Mouse (Mus musculus) MEL (cell line): ENCODE measurements around the gene Nlrc3. TPM values are rescaled to one million over a fixed set of nuclear protein-coding genes. Genes with fewer than 3 reads are reported as not detected.

Experiments used
- DNase-seq: peaks from one replicate; pipeline ENCODE4 v3.0.0; 2011; ENCODE audit warnings: low read depth, low spot score
- H3K27ac ChIP-seq: 2 replicates; pipeline ENCODE4 v1.5.1; 2012; ENCODE audit warnings: low read depth, mild to moderate bottlenecking, control low read depth, low read length, moderate library complexity; ENCODE audit not compliant: control insufficient read depth
- H3K27me3 ChIP-seq, 2 experiments: fragments of 150-350 bp in 1 of 2; sonication (generic) in 1 of 2; 2 replicates each; pipeline ENCODE4 v1.6.1; 2012; ENCODE audit warnings: low read length in 2 of 2, mild to moderate bottlenecking in 2 of 2, improper control_type of control experiment in 1 of 2, moderate library complexity in 1 of 2; ENCODE audit not compliant: insufficient read depth in 2 of 2, control insufficient read depth in 1 of 2
- H3K36me3 ChIP-seq, 2 experiments: 2 replicates each; pipeline ENCODE4 v1.6.1; 2012 to 2014; ENCODE audit warnings: low read length in 2 of 2, improper control_type of control experiment in 1 of 2, inconsistent platforms in 1 of 2, mild to moderate bottlenecking in 1 of 2; ENCODE audit not compliant: insufficient read depth in 2 of 2, control insufficient read depth in 1 of 2
- H3K4me1 ChIP-seq, 2 experiments: fragments of 150-350 bp in 1 of 2; sonication (generic) in 1 of 2; 2 replicates each; pipeline ENCODE4 v1.6.1; 2012; ENCODE audit warnings: low read length in 2 of 2, improper control_type of control experiment in 1 of 2, mild to moderate bottlenecking in 1 of 2; ENCODE audit not compliant: insufficient read depth in 2 of 2, control insufficient read depth in 1 of 2
- H3K4me3 ChIP-seq, 2 experiments: fragments of 150-350 bp in 1 of 2; sonication (generic) in 1 of 2; 2 replicates each; pipeline ENCODE4 v1.5.1; 2012; ENCODE audit warnings: low read depth in 2 of 2, low read length in 2 of 2, mild to moderate bottlenecking in 2 of 2, moderate library complexity in 2 of 2, control low read depth in 1 of 2, improper control_type of control experiment in 1 of 2; ENCODE audit not compliant: control insufficient read depth in 1 of 2, insufficient read depth in 1 of 2
- H3K79me2 ChIP-seq: 2 replicates; pipeline ENCODE4 v1.6.1; 2012; ENCODE audit warnings: mild to moderate bottlenecking, low read length, moderate library complexity; ENCODE audit not compliant: control insufficient read depth, poor library complexity, insufficient read depth
- H3K9ac ChIP-seq: 2 replicates; pipeline ENCODE4 v1.6.1; 2012; ENCODE audit warnings: low read depth, mild to moderate bottlenecking, control low read depth, low read length, moderate library complexity; ENCODE audit not compliant: control insufficient read depth, poor library complexity, severe bottlenecking
- H3K9me3 ChIP-seq: fragments of 150-350 bp; sonication (generic); replicated peaks from 2 replicates; pipeline ENCODE4 v1.6.1; 2012; ENCODE audit warnings: mild to moderate bottlenecking, low read length, improper control_type of control experiment, moderate library complexity; ENCODE audit not compliant: insufficient read depth
- BHLHE40 ChIP-seq: IDR thresholded peaks from 2 replicates; pipeline ENCODE4 v1.6.1; 2012; ENCODE audit warnings: low read depth, mild to moderate bottlenecking, inconsistent platforms, low read length, improper control_type of control experiment, borderline replicate concordance
- CHD1 ChIP-seq: IDR thresholded peaks from 2 replicates; pipeline ENCODE4 v1.6.1; 2012; ENCODE audit warnings: low read depth, mild to moderate bottlenecking, inconsistent platforms, low read length, improper control_type of control experiment
- CHD2 ChIP-seq: IDR thresholded peaks from 2 replicates; pipeline ENCODE4 v1.6.1; 2011; ENCODE audit warnings: low read length, improper control_type of control experiment
- E2F4 ChIP-seq: IDR thresholded peaks from 2 replicates; pipeline ENCODE4 v1.6.1; 2011; ENCODE audit warnings: low read depth, low read length, improper control_type of control experiment, borderline replicate concordance
- ELF1 ChIP-seq: IDR thresholded peaks from 2 replicates; pipeline ENCODE4 v1.6.1; 2014; ENCODE audit warnings: low read depth, mild to moderate bottlenecking, inconsistent platforms, low read length, improper control_type of control experiment, moderate library complexity
- EP300 ChIP-seq, 2 experiments: IDR thresholded peaks; 2 replicates each; pipeline ENCODE4 v1.6.1; 2011; ENCODE audit warnings: improper control_type of control experiment in 2 of 2, low read length in 2 of 2, low read depth in 1 of 2, mild to moderate bottlenecking in 1 of 2
- GABPA ChIP-seq: IDR thresholded peaks from 2 replicates; pipeline ENCODE4 v1.6.1; 2012; ENCODE audit warnings: low read depth, mild to moderate bottlenecking, inconsistent platforms, low read length, improper control_type of control experiment, moderate library complexity
- MAFK ChIP-seq: IDR thresholded peaks from 2 replicates; pipeline ENCODE4 v1.6.1; 2011; ENCODE audit warnings: low read depth, mild to moderate bottlenecking, low read length, improper control_type of control experiment, borderline replicate concordance
- MAX ChIP-seq: IDR thresholded peaks from 2 replicates; pipeline ENCODE4 v1.6.1; 2011; ENCODE audit warnings: low read length, improper control_type of control experiment
- MEF2A ChIP-seq: IDR thresholded peaks from 2 replicates; pipeline ENCODE4 v1.6.1; 2014; ENCODE audit warnings: low read depth, mild to moderate bottlenecking, inconsistent platforms, low read length, improper control_type of control experiment; ENCODE audit not compliant: poor library complexity, insufficient replicate concordance, severe bottlenecking; ENCODE audit errors: extremely low read depth
- MXI1 ChIP-seq: IDR thresholded peaks from 2 replicates; pipeline ENCODE4 v1.6.1; 2011; ENCODE audit warnings: mild to moderate bottlenecking, low read depth, low read length, improper control_type of control experiment
- MYB ChIP-seq: IDR thresholded peaks from 2 replicates; pipeline ENCODE4 v1.6.1; 2011; ENCODE audit warnings: mild to moderate bottlenecking, low read depth, low read length, improper control_type of control experiment
- NELFE ChIP-seq: IDR thresholded peaks from 2 replicates; pipeline ENCODE4 v1.6.1; 2011; ENCODE audit warnings: low read depth, low read length, improper control_type of control experiment
- POLR2A ChIP-seq, 2 experiments: IDR thresholded peaks; 2 replicates each; pipeline ENCODE4 v1.6.1; 2011 to 2012; ENCODE audit warnings: low read length in 2 of 2, mild to moderate bottlenecking in 2 of 2, control low read depth in 1 of 2, improper control_type of control experiment in 1 of 2, low read depth in 1 of 2, moderate library complexity in 1 of 2; ENCODE audit not compliant: control insufficient read depth in 1 of 2, insufficient read depth in 1 of 2, poor library complexity in 1 of 2
- POLR2AphosphoS5 ChIP-seq: IDR thresholded peaks from 2 replicates; pipeline ENCODE4 v1.6.1; 2012; ENCODE audit warnings: low read depth, borderline replicate concordance, mild to moderate bottlenecking, inconsistent platforms, low read length, moderate library complexity, mixed read lengths
- RAD21 ChIP-seq: IDR thresholded peaks from 2 replicates; pipeline ENCODE4 v1.6.1; 2011; ENCODE audit warnings: mild to moderate bottlenecking, low read depth, low read length, improper control_type of control experiment
- RCOR1 ChIP-seq: IDR thresholded peaks from 2 replicates; pipeline ENCODE4 v1.6.1; 2012; ENCODE audit warnings: low read depth, mild to moderate bottlenecking, inconsistent platforms, low read length, improper control_type of control experiment
- SIN3A ChIP-seq: IDR thresholded peaks from 2 replicates; pipeline ENCODE4 v1.6.1; 2012; ENCODE audit warnings: low read length, improper control_type of control experiment, inconsistent platforms
- SMC3 ChIP-seq: IDR thresholded peaks from 2 replicates; pipeline ENCODE4 v1.6.1; 2011; ENCODE audit warnings: low read depth, low read length, improper control_type of control experiment
- TCF12 ChIP-seq: IDR thresholded peaks from 2 replicates; pipeline ENCODE4 v1.6.1; 2014; ENCODE audit warnings: low read depth, mild to moderate bottlenecking, inconsistent platforms, low read length, improper control_type of control experiment, moderate library complexity
- ZC3H11A ChIP-seq: IDR thresholded peaks from 2 replicates; pipeline ENCODE4 v1.6.1; 2012; ENCODE audit warnings: low read depth, mild to moderate bottlenecking, inconsistent platforms, low read length, improper control_type of control experiment
- ZKSCAN1 ChIP-seq: IDR thresholded peaks from 2 replicates; pipeline ENCODE4 v1.6.1; 2012; ENCODE audit warnings: low read depth, mild to moderate bottlenecking, inconsistent platforms, low read length, improper control_type of control experiment, moderate library complexity
- ZMIZ1 ChIP-seq: IDR thresholded peaks from 2 replicates; pipeline ENCODE4 v1.6.1; 2012; ENCODE audit warnings: low read depth, mild to moderate bottlenecking, inconsistent platforms, low read length, improper control_type of control experiment, moderate library complexity
- ZNF384 ChIP-seq: IDR thresholded peaks from 2 replicates; pipeline ENCODE4 v1.6.1; 2012; ENCODE audit warnings: low read depth, mild to moderate bottlenecking, inconsistent platforms, low read length, improper control_type of control experiment
- polyA plus RNA-seq, 2 experiments: library from polyadenylated mRNA; stranded (reverse) in 1 of 2; unstranded in 1 of 2; fragments of >175 nt in 1 of 2; fragments of >200 nt in 1 of 2; gene quantifications; 2 replicates each; pipeline versions ENCODE4 v1.2.1 to v1.2.4; 2012; ENCODE audit warnings: low replicate concordance in 2 of 2, low read depth in 1 of 2; ENCODE audit not compliant: insufficient read length in 2 of 2, insufficient read depth in 1 of 2, missing spikeins in 1 of 2
- total RNA-seq: library from RNA; depleted of rRNA; stranded (reverse); fragments of 300-350 nt; gene quantifications from 2 replicates; pipeline ENCODE4 v1.2.3, GENCODE M21; 2012

Gene Nlrc3
- total and polyA plus RNA-seq, 3 experiments = 0.46 to 0.77 TPM; not detected in 1

DNA sequence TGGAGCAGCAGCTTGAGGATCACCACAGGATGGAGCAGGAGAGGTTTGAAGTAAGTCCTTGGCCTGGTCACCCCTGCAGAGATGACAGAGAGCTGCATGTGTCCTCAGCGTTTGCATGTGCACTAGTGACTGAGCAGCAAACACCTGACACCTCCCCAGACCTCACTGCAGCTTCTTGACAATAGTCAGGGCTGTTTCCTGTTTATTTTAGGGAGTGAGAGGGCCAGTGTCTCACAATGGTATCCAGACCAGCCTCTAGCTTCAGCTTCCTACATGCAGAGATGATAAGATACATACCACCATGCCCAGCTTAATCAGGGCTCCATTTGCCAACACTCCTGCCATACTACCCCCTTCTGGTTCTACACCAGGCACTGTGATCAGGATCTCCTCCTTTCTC, 47.9 kb downstream of the Nlrc3 start:
- Histone ChIP-seq H3K27me3 (no peaks in the 10 kb centered on the region), H3K9ac (no peak overlapping the region), H3K36me3 (peaks cover 0 to 20% of the 10 kb centered on the region in 2 experiments; a peak in 2 of 4 replicates), H3K4me3 (no peak overlapping the region), H3K9me3 (no peaks in the 10 kb centered on the region)
- TF ChIP-seq POLR2AphosphoS5 = no peak
- TF ChIP-seq MYB = no peak
- TF ChIP-seq RAD21 = no peak
- no peak for TF ChIP-seq ELF1
- TF ChIP-seq SIN3A = no peak
- TF ChIP-seq MAX = no peak
- no peak for TF ChIP-seq SMC3
- no peak for TF ChIP-seq ZNF384
- TF ChIP-seq E2F4 = no peak
- no peak for TF ChIP-seq ZKSCAN1
- TF ChIP-seq CHD2 = no peak
- TF ChIP-seq GABPA = no peak
- TF ChIP-seq RCOR1 = no peak
- TF ChIP-seq BHLHE40 = no peak
- no peak for TF ChIP-seq MXI1
- no peak for TF ChIP-seq NELFE
- no peak for TF ChIP-seq MEF2A
- no peak for TF ChIP-seq CHD1
- TF ChIP-seq, all 39 proteins: peak for 0
- Histone ChIP-seq H3K27ac (no peak overlapping the region), H3K79me2 (no peaks in the 10 kb centered on the region), H3K4me1 (peaks cover 0 to 2% of the 10 kb centered on the region in 2 experiments; a peak in 1 of 4 replicates)
- no peak for DNase-seq

DNA sequence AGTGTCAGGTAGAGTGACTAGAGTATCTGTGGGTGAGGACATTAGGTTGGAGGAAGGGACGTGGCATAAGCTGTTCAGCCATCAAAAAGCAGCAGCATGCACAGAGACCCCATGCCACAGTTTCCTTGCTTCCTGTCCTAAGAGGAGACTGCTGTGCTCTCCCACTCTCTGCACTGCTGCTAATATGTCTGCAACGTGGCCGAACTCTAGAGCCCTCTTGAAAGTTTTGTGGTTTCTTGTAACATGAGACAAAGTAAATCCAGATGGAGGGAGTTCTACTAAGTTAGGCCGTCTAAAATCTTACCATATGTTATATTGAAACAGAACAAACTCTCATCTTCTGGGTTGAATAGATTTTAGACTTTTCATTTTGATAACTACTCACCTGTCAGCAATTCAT, 52.5 kb downstream of the Nlrc3 start:
- DNase-seq = no peak
- H3K9me3 ChIP-seq = no peaks in the 10 kb centered on the region
- no peak overlapping the region for H3K9ac ChIP-seq
- TF ChIP-seq ZMIZ1 (no peak), ZNF384 (no peak), MAFK (no peak), ZC3H11A (no peak), ZKSCAN1 (no peak), POLR2A (IDR thresholded peaks at IDR 0.05; ENCODE audit: control insufficient read depth in 1 of 2, insufficient read depth in 1 of 2, low read depth in 1 of 2, low read length in 2 of 2, poor library complexity in 1 of 2) (no peak), EP300 (IDR thresholded peaks at IDR 0.05; ENCODE audit: low read depth in 1 of 2, low read length in 2 of 2) (no peak), TCF12 (no peak), MEF2A (no peak)
- peaks cover 0 to 2% of the 10 kb centered on the region in 2 experiments; a peak in 1 of 4 replicates for H3K4me1 ChIP-seq
- H3K27me3 ChIP-seq = no peaks in the 10 kb centered on the region
- no peaks in the 10 kb centered on the region for H3K79me2 ChIP-seq
- no peak overlapping the region for H3K4me3 ChIP-seq
- H3K27ac ChIP-seq = no peak overlapping the region
- peaks cover 0 to 24% of the 10 kb centered on the region in 2 experiments; a peak in 2 of 4 replicates for H3K36me3 ChIP-seq
